Mouse (Mus musculus) small intestine, adult 2 months (tissue): ENCODE data around the gene Rpa1. TPM values are rescaled to one million over a fixed set of nuclear protein-coding genes. Genes with fewer than 3 reads are reported as not detected.

ENCODE experiments used
- H3K27ac ChIP-seq: fragments of 200-500 bp; 2 replicates; pipeline ENCODE4 v1.5.1; 2012; ENCODE audit warnings: low read depth, low read length, control low read depth, inconsistent platforms; ENCODE audit not compliant: insufficient read depth
- H3K27me3 ChIP-seq: fragments of 200-500 bp; 2 replicates; pipeline ENCODE4 v1.6.1; 2012; ENCODE audit warnings: mild to moderate bottlenecking, moderate library complexity, low read length, inconsistent platforms; ENCODE audit not compliant: control insufficient read depth, insufficient read depth
- H3K36me3 ChIP-seq: fragments of 200-500 bp; 2 replicates; pipeline ENCODE4 v1.6.1; 2012; ENCODE audit warnings: mild to moderate bottlenecking, low read length, control low read depth, inconsistent platforms; ENCODE audit not compliant: control insufficient read depth, insufficient read depth
- H3K4me1 ChIP-seq: fragments of 200-500 bp; 2 replicates; pipeline ENCODE4 v1.6.1; 2012; ENCODE audit warnings: low read length, inconsistent platforms, mixed read lengths; ENCODE audit not compliant: control insufficient read depth, insufficient read depth, insufficient read length
- H3K4me3 ChIP-seq: fragments of 200-500 bp; 2 replicates; pipeline ENCODE4 v1.5.1; 2012; ENCODE audit warnings: low read depth, mild to moderate bottlenecking, control low read depth, inconsistent platforms, low read length, moderate library complexity
- CTCF ChIP-seq: fragments of 200-500 bp; IDR thresholded peaks from 2 replicates; pipeline ENCODE4 v1.5.1; 2012; ENCODE audit warnings: low read depth, mild to moderate bottlenecking, control low read depth, inconsistent platforms, low read length, moderate library complexity, mixed read lengths; ENCODE audit not compliant: insufficient replicate concordance, insufficient read length; ENCODE audit errors: extremely low read depth
- POLR2A ChIP-seq: fragments of 200-500 bp; IDR thresholded peaks from 2 replicates; pipeline ENCODE4 v1.6.1; 2012; ENCODE audit warnings: low read depth, mild to moderate bottlenecking, control low read depth, inconsistent platforms, low read length, moderate library complexity
- WGBS: fragments of 180-500 bp; shearing (Covaris S2); methylation state at CpG from one replicate; pipeline ENCODE4 v1.1.7; 2018; 5-methylcytosine and 5-hydroxymethylcytosine counted together
- polyA plus RNA-seq: library from polyadenylated mRNA; depleted of rRNA; stranded (reverse); fragments of >200 nt; gene quantifications from 2 replicates; pipeline ENCODE4 v1.2.3, GENCODE M21; 2012; rRNA removed

The Rpa1 gene
- polyA plus RNA-seq, 1 experiment: 8.7 TPM

DNA sequence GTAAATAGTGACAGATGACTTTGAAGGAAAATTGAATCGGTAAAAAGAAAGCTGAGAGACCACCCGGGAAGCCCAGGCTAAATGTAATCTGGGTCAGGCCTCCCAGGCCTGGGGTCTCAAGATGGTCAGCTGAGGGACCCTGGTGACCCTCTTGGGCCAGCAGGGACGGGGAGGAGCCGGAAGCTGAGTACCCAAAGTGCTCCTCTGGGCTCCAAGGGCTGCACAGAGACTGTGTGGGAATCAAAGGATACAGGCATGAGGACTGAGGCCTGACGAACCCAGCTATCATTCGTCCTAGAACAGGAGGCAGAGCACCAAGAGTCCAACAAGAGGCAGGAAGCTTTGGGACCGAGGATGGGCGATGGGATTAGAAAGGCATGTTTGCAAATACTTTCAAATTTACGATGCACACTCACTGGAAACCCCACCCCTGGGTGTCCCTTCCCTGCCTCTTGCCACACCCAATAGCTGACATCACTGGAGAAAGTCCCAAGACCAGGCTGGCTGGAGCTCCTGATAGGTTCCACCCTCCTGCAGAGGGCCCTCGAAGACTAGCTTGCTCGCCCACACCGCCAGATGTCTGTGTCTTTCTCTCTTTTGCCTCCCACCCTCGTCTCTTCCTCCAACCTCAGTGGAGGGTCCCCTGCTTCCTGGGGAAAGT, 93.7 kb downstream of the Rpa1 start:
- Histone ChIP-seq H3K27ac (0 out of 2 replicates have a peak overlapping the region, but pooled peaks have one; percentile 23), H3K4me1 (peaks cover 9% of the 10 kb centered on the region; the same call in 1 of the 2 replicates), H3K4me3 (peak overlapping the region; percentile 18), H3K36me3 (no peaks in the 10 kb centered on the region), H3K27me3 (no peaks in the 10 kb centered on the region)
- 46% methylated on average over 13 of the region's 13 CpGs for WGBS
- TF ChIP-seq POLR2A (no peak), CTCF (peak; percentile 34; the same call in 1 of the 2 replicates)

DNA sequence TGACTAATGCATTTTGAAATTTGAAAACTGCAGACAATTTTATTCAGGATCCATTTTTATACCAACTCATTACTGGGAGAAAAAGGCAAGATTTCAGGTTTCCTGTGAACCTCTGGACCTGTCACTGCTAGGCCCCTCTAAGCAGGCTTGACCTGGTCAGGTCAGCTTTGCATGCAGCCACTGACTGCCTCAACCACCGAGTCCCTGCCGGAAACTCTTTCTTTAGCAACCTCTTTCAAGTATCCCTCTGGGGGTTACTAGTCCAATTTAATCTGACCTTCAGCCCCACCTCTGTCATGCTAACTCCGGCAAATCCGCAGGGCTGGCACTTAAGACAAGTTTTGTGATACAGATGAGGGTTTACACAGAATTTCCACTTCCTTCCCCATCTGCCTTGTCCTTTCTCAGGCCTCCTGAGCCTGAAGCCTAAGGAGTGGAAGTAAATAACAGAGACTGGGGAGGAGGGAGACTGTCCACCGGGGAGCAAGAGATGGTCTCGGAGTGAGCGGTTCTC, 96.5 kb downstream of the Rpa1 start:
- no peak overlapping the region for H3K27ac ChIP-seq

GRCm38 (mm10) chr11:75251006-75251512, 97.1 kb downstream of the Rpa1 start:
- Histone ChIP-seq H3K27me3 (no peaks in the 10 kb centered on the region), H3K27ac (no peak overlapping the region), H3K4me1 (peaks cover 16% of the 10 kb centered on the region), H3K4me3 (no peak overlapping the region), H3K36me3 (no peaks in the 10 kb centered on the region)
- 61% methylated on average over 4 of the region's 4 CpGs for WGBS
- no peak for TF ChIP-seq POLR2A
- no peak for TF ChIP-seq CTCF

More for the DNA sequence above, 96.5 kb downstream of the Rpa1 start:
- 68% methylated on average over 7 of the region's 7 CpGs for whole genome bisulfite sequencing
- H3K4me1 ChIP-seq: peaks cover 11% of the 10 kb centered on the region
- H3K36me3 ChIP-seq: no peaks in the 10 kb centered on the region
- no peak for TF ChIP-seq CTCF
- no peak for TF ChIP-seq POLR2A
- no peak overlapping the region for H3K4me3 ChIP-seq
- H3K27me3 ChIP-seq: no peaks in the 10 kb centered on the region

GRCm38 (mm10) chr11:75249588-75249987, 98.5 kb downstream of the Rpa1 start:
- H3K27me3 ChIP-seq: no peaks in the 10 kb centered on the region
- TF ChIP-seq CTCF: no peak
- no peak for TF ChIP-seq POLR2A
- 86% methylated on average over 9 of the region's 9 CpGs for WGBS
- H3K4me3 ChIP-seq: no peak overlapping the region
- H3K36me3 ChIP-seq: no peaks in the 10 kb centered on the region
- no peak overlapping the region for H3K27ac ChIP-seq
- peaks cover 21% of the 10 kb centered on the region for H3K4me1 ChIP-seq

Other genes with a start within 250 kb of the Rpa1 start
- 22.9 and 29.6 TPM in 2 replicates for gene Hic1, start 178.8 kb downstream of the Rpa1 start, polyA plus RNA-seq
- 12.8 and 14.2 TPM in 2 replicates for gene Ovca2, start 169.5 kb downstream of the Rpa1 start, polyA plus RNA-seq
- 9.9 and 13.7 TPM in 2 replicates for gene Dph1, start 157.1 kb downstream of the Rpa1 start, polyA plus RNA-seq
- gene Rtn4rl1, start 154.5 kb downstream of the Rpa1 start, polyA plus RNA-seq: 8.6 and 11.8 TPM in 2 replicates
- 1.2 and 1.4 TPM in 2 replicates for gene Smyd4, start 109 bp upstream of the Rpa1 start, polyA plus RNA-seq
- 5.8 and 13.7 TPM in 2 replicates for gene Serpinf1, start 74.4 kb upstream of the Rpa1 start, polyA plus RNA-seq
- gene Serpinf2, start 91.3 kb upstream of the Rpa1 start, polyA plus RNA-seq: 2.0 and 4.3 TPM in 2 replicates
- gene Wdr81, start 106.4 kb upstream of the Rpa1 start, polyA plus RNA-seq: 8.3 and 18.3 TPM in 2 replicates
- gene Tlcd2, start 113.4 kb upstream of the Rpa1 start, polyA plus RNA-seq: 27.9 and 78.8 TPM in 2 replicates
- 23.4 and 44.2 TPM in 2 replicates for gene Prpf8, start 138.5 kb upstream of the Rpa1 start, polyA plus RNA-seq
- gene Rilp, start 161.8 kb upstream of the Rpa1 start, polyA plus RNA-seq: 8.0 and 15.0 TPM in 2 replicates
- 9.4 and 12.3 TPM in 2 replicates for gene Scarf1, start 165.2 kb upstream of the Rpa1 start, polyA plus RNA-seq
- 165 and 508 TPM in 2 replicates for gene Slc43a2, start 183.4 kb upstream of the Rpa1 start, polyA plus RNA-seq
- gene Pitpna, start 239.8 kb upstream of the Rpa1 start, polyA plus RNA-seq: 88.0 and 185 TPM in 2 replicates